Mouse (Mus musculus): ENCODE data around the gene Fam19a2. TPM values are rescaled to one million over a fixed set of nuclear protein-coding genes. Genes with fewer than 3 reads are reported as not detected.

Gene Fam19a2
- total RNA-seq, 2 experiments from 2014 or later, result 47.4 to 51.3 TPM

DNA sequence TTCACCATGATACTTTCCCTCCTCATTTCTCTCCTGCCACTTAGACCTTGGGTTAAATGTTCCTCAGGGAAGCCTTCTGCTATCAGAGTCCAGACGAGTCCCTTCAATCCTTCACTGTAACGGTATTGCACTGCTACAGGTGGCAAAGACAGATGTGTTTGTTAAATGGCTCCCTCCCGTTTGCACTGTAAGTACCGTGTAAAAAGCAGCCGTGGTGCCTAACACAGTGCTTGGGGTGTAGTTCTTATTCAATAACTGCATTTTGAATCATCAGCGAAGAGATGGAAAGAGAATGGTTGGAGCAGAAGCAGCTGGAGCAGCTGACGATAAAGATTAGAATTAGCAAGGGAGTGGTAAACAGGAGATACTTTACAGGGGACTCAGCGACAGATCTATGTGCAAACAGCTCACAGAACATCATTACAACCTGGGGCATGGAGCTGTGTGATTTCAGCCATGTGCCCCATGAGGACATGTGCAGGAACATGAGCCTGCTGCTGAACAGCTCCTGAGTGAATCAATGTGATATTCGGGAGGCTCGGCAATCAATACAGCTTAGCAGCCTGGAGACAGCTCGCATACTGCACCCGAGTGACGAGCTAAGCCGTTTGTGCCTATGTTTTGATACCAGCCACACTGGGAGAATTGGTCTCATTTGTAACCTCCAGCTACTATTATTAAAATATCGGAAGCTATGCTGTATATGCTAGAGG is 103.5 kb downstream of the Fam19a2 start:
- DNase-seq (ENCODE audit: extremely low spot score in 1 of 2, low spot score in 1 of 2), result no peak

- no peak for DNase-seq (ENCODE audit: extremely low spot score in 1 of 2, low spot score in 1 of 2)
Measured at GRCm38 (mm10) chr10:123383277-123383676, 119.5 kb downstream of the Fam19a2 start.

DNA sequence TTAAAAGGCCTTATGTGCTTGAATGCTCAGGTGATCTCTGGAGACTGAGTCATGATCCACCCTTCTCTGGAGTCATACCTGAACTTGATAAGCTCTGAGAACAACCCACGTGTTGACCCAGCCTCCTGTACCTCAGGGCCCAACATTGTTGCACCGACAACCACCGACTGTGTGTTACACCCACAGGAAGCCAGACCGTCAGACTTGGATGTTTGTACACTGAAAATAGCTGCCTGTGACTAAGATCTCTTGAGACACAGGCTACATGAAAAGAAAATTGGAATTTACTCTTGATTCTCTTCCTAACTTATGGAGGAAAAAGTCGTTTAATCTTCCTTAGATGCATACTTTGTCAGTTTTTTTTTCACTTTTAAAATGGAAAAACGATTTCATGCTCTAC is 121.8 kb downstream of the Fam19a2 start:
- no peak for DNase-seq (ENCODE audit: extremely low spot score in 1 of 2, low spot score in 1 of 2)

- no peak for DNase-seq (ENCODE audit: extremely low spot score in 1 of 2, low spot score in 1 of 2)
Measured at GRCm38 (mm10) chr10:123395429-123395828, 131.6 kb downstream of the Fam19a2 start.

- no peak for DNase-seq (ENCODE audit: extremely low spot score in 1 of 2, low spot score in 1 of 2)
Measured at GRCm38 (mm10) chr10:123398136-123398535, 134.3 kb downstream of the Fam19a2 start.

- DNase-seq (ENCODE audit: extremely low spot score in 1 of 2, low spot score in 1 of 2), result no peak
Measured at GRCm38 (mm10) chr10:123401188-123401587, 137.4 kb downstream of the Fam19a2 start.

- no peak for DNase-seq (ENCODE audit: extremely low spot score in 1 of 2, low spot score in 1 of 2)
Measured at GRCm38 (mm10) chr10:123402460-123402859, 138.7 kb downstream of the Fam19a2 start.

DNA sequence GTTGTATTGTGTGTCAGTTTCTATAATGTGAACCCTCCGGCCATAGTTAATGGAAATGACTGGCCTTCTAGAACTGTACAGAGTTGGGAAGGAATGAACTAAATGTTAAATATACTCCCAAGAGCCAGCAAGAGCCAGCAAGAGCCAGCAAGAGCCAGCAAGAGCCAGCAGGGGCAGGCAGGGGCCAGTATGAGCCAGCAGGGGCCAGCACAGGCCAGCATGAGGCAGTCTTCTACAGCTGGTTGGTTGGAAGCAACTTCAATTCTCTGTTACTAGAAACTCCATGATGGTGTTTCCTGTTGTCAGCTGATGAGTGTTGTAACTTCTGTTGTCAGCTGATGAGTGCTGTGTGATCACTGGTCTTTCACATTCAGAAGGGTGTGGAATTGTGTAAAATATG is 151.2 kb downstream of the Fam19a2 start:
- DNase-seq (ENCODE audit: extremely low spot score in 1 of 2, low spot score in 1 of 2), result no peak

DNA sequence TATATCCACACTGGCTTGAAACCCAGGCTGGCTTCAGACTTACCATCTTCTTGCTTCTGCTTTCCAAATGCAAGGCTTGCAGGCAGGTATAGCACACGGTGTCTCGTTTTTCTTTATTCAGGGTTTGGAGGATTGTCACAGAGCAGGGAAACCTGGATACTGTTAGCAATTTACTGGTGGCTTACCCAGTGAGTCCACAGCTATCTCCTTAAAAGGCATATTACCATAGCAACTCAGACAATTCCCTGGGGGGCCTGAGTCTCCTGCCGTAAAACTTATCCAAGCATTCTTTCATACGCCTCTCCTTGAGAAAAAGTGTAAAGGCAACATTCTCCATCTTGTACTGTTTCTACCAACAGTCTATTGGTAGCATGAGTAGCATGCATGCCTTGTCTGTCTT is 152.2 kb downstream of the Fam19a2 start:
- no peak for DNase-seq (ENCODE audit: extremely low spot score in 1 of 2, low spot score in 1 of 2)

DNA sequence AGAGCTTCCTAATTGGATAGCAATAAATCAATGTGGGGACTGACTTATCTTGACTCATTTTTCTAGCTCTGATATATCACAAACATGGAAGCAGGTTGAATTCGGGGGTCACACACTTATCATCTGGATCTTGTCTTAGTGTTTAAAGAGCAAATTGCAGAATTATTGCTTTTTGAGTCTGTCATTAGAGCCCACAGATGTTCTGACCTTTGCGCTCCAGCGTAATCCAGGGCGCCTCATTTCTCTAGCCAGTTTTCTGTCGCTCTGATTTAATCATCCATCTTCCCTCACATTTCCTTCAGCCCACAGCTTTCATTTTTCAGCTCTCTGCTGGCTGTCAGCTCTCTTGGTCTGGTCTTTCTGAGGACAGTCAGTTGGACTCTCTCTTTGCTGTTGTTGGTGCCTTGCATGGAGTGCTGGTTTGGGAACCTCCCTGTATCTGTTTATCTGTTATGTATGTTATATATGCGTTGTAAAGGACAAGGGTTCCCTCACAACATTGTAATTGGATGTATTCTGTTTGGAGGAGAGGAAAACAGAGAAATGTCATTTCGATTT is 154.9 kb downstream of the Fam19a2 start:
- no peak for DNase-seq (ENCODE audit: extremely low spot score in 1 of 2, low spot score in 1 of 2)

DNA sequence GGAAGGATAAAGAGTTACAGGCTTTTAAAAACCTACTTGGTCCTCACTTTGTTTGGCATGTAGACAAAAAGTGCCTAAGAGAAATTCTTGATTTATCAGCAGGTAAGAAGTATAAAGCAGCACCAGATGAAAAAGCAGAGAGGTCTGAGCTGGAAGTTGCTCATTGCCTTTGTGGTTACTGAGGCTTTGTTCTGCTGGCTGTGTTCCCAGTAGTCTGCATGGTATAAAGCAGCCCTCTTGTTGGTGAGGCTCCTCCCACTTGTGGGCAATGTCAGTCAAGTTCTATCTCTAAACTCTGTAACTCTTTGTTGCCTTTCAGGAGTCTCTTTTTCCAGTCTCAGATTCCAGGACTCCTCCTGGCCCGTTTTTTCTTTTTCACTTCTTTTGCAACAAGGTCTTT is 156.5 kb downstream of the Fam19a2 start:
- no peak for DNase-seq (ENCODE audit: extremely low spot score in 1 of 2, low spot score in 1 of 2)

DNA sequence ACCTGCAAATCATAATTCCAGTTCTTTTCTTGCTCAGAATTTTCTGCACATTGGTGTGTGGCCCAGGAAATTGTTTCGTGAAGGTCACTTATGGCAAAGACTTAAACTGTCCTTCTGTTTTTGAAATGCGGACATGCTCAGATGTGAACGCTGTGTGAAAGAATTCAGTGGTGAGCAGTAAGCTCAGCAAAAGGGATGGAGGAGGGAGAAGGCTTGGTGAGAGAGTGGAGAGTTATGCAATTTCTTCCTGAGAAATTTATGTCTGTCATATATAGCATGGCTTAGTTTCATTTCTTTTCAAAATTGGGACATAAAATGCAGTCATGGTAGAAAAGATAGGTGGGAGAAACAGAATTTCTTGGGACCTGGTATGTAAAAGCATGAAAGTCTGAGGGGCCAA is 160.7 kb downstream of the Fam19a2 start:
- DNase-seq (ENCODE audit: extremely low spot score in 1 of 2, low spot score in 1 of 2), result no peak

DNA sequence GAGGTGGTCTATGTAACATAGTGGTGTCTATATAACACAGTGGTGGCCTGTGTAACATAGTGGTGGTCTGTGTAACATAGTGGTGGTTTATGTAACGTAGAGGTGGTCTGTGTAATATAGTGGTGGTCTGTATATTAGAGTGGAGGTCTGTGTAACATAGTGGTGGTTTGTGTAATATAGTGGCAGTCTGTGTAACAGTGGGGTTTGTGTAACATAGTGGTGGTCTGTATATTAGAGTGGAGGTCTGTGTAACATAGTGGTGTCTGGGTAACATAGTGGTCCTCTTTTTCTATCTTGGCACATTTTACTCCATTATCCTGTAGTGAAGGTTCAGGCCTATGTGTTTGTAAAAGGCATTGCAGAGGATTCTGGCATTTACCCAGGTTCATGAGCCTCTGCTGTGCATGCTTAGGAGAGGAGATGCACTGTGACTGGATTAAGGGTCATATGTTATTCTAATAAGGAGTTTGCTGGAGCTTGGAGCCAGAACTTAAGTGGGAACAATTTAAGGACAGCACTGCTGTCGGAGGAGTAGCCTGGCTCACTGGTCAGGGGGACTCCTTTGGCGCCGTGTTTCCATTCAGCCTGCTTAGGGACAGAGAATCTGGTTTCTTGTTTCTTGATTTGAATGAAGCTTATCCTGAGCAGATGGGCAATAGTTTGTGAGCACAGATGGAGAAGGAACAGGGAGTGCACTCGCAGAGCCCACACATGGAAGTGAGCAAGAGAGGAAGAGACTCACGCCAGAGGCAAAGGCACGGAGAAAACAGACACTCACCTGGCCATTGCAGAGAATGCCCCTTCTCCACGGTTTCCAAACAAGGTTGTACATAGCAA is 162.9 kb downstream of the Fam19a2 start:
- DNase-seq (ENCODE audit: extremely low spot score in 1 of 2, low spot score in 1 of 2), result peak; percentile 28 to 44

- DNase-seq (ENCODE audit: extremely low spot score in 1 of 2, low spot score in 1 of 2), result no peak
Measured at GRCm38 (mm10) chr10:123431569-123431968, 167.8 kb downstream of the Fam19a2 start.

GRCm38 (mm10) chr10:123437576-123437975 is 173.8 kb downstream of the Fam19a2 start:
- DNase-seq (ENCODE audit: extremely low spot score in 1 of 2, low spot score in 1 of 2), result no peak

DNA sequence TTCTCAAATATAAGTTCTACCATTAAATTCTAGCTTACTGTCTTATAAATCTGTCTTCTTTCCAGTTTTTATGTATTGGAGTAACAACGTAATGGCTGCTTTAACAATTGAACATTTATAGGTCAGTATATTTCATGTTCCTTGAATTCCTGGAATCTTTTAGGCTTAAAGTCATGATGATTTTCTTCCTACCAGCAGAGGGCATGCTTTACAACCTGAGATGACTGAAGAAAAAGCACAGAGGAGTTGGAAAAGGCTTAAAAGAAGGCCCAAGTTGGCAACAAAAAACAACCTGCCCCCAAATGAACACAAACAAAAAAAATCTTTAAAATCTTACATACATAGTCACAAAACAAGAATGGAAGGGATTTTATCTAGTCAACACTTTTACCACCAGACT is 193.0 kb downstream of the Fam19a2 start:
- no peak for DNase-seq (ENCODE audit: extremely low spot score in 1 of 2, low spot score in 1 of 2)

DNA sequence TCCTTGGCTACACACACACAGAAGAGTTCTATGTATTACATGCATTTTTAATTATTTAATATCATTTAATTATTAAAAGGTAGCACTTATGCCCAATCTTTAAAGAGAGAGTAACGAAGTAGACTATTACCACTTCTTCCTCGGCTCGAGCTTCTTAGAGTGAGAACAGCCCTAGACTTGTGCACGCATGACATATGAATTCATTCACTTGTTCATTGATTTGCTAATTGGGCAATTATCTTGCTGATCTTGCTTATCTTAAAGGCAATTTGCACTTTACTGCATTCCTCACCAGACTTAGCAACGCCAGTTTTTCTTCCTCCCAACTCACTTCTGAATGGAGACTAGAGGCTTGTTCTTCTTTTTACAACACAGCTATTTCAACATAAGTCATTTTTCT is 196.7 kb downstream of the Fam19a2 start:
- DNase-seq (ENCODE audit: extremely low spot score in 1 of 2, low spot score in 1 of 2), result no peak

GRCm38 (mm10) chr10:123462305-123462704 is 198.5 kb downstream of the Fam19a2 start:
- no peak for DNase-seq (ENCODE audit: extremely low spot score in 1 of 2, low spot score in 1 of 2)

- no peak for DNase-seq (ENCODE audit: extremely low spot score in 1 of 2, low spot score in 1 of 2)
Measured at GRCm38 (mm10) chr10:123514749-123515148, 251.0 kb downstream of the Fam19a2 start.

DNA sequence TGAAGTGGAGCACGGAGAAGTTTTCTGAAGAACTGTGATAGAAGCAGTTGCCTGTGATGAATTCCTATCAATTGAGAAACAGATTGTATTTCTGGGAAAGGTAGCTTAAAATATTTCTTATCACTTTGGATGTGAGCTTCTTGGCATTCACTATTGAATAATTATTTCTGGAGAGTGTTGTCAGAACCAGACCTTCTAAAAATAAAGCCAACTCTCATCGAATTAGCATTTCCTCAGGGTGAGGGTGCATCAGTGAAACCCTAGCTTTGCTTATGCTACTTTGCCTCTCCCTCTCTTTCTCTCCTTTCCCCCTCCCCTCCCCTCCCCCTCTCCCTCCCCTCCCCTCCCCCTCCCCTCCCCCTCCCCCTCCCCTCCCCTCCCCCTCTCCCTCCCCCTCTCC is 256.8 kb downstream of the Fam19a2 start:
- no peak for DNase-seq (ENCODE audit: extremely low spot score in 1 of 2, low spot score in 1 of 2)

- no peak for DNase-seq (ENCODE audit: extremely low spot score in 1 of 2, low spot score in 1 of 2)
Measured at GRCm38 (mm10) chr10:123521203-123521602, 257.4 kb downstream of the Fam19a2 start.

DNA sequence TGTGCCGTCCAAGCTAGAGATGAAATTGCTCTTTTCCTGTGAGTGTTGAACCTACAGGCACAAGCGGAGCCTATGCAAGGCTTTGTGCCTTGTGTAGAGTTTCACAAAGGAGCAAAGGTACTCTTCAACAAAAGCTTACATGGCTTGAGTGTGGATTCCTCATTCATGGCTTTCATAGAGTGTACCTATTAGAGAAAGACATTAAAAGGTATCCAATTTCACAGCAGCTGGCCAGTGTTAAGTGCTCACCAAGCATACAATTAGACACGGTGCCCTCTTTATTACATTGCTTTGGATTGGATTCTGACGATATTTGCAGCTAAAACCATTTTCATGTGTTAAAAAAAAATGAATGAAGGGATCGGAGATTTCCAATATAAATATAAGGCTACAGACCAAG is 261.6 kb downstream of the Fam19a2 start:
- no peak for DNase-seq (ENCODE audit: extremely low spot score in 1 of 2, low spot score in 1 of 2)
